Mouse (Mus musculus): ENCODE measurements around the gene Calb2. TPM values are rescaled to one million over a fixed set of nuclear protein-coding genes. Genes with fewer than 3 reads are reported as not detected.

Gene Calb2
- polyA plus RNA-seq, 1 experiment from 2014 or later, result 7.2 TPM

DNA sequence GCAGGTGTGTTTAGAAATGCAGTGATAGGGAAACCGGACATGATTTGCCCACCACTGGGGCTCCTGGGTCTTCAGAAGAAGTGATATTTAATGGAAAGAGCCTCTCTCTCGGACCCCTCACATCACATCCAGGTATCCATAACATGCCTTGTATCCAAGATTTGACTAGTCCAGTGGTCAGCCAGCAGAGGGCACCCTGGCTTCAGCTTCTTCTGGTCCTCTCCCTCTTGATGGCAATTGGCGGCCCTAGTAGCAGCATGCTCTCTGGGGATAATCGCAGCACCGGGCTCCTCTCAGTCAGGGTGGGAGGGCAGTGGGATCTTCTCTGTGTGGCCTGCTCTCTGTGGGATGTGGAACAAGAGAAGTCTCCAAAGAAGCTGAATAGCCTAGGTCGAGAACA is 48.3 kb downstream of the Calb2 start:
- 40% methylated on average over 6 of the region's 6 CpGs for WGBS
- no peak for ATAC-seq (ENCODE audit: low FRiP score, low read depth)
- H3K4me3 ChIP-seq, result no peak overlapping the region
- H3K9ac ChIP-seq (replicated peaks), result no peak overlapping the region
- no peaks in the 10 kb centered on the region for H3K4me1 ChIP-seq
- H3K4me2 ChIP-seq (replicated peaks), result no peak overlapping the region
- H3K27ac ChIP-seq (replicated peaks), result no peak overlapping the region
- 0 out of 2 replicates have a peak, but pooled peaks cover 3% of the 10 kb centered on the region for H3K27me3 ChIP-seq
- H3K36me3 ChIP-seq, result no peaks in the 10 kb centered on the region
- no peaks in the 10 kb centered on the region for H3K9me3 ChIP-seq

- Histone ChIP-seq H3K4me1 (no peaks in the 10 kb centered on the region), H3K4me3 (no peak within 1 kb of the TSS), H3K4me2 (replicated peaks) (no peak within 1 kb of the TSS), H3K27ac (replicated peaks) (no peak within 1 kb of the TSS), H3K27me3 (no peaks in the 10 kb centered on the region), H3K9ac (replicated peaks) (no peak within 1 kb of the TSS), H3K9me3 (no peaks in the 10 kb centered on the region), H3K36me3 (no peaks in the 10 kb centered on the region)
- no peak for ATAC-seq (ENCODE audit: low FRiP score, low read depth)
- WGBS, result 88% methylated on average over 3 of the region's 3 CpGs
Observed at GRCm38 (mm10) chr8:110102653-110103052, 65.4 kb downstream of the Calb2 start, which contains the start of gene Gm17720. Gm17720 (minus strand) TSS chr8:110102753.

- no peak overlapping the region for H3K27ac ChIP-seq (replicated peaks)
- no peaks in the 10 kb centered on the region for H3K4me1 ChIP-seq
- no peak overlapping the region for H3K4me3 ChIP-seq
- no peaks in the 10 kb centered on the region for H3K27me3 ChIP-seq
- H3K4me2 ChIP-seq (replicated peaks), result no peak overlapping the region
- no peaks in the 10 kb centered on the region for H3K36me3 ChIP-seq
- H3K9ac ChIP-seq (replicated peaks), result no peak overlapping the region
- 91% methylated on average over 15 of the region's 15 CpGs for WGBS
- no peak for ATAC-seq (ENCODE audit: low FRiP score, low read depth)
- H3K9me3 ChIP-seq, result no peaks in the 10 kb centered on the region
Observed at GRCm38 (mm10) chr8:110101676-110102075, 66.3 kb downstream of the Calb2 start.

DNA sequence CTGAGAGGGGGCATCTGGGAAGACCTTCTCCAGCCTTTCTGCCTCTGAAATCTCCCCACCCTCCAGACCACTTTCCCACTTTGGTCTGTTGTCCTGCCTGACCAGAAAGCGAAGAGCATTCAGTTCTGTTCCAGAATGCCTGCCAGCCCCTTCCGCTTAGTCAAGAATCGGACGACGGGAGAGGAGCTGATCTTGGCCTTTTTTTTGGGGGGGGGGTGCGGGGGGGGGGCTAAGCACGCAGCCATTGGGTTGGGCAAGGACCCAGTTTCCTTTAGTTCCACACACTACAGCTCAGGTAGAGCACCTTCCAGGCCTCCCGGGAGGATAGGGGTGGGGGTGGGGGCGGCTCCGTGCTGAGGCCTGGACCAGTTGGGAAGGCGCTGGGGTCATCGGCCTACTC is 67.1 kb downstream of the Calb2 start, which contains the start of gene Gm21964:
Gm21964 (plus strand) TSS at position 301 of the 400 bp plus-strand sequence.
- Histone ChIP-seq H3K4me3 (no peak within 1 kb of the TSS), H3K27me3 (no peaks in the 10 kb centered on the region), H3K4me1 (no peaks in the 10 kb centered on the region), H3K9me3 (no peaks in the 10 kb centered on the region), H3K27ac (replicated peaks) (no peak within 1 kb of the TSS), H3K4me2 (replicated peaks) (no peak within 1 kb of the TSS), H3K9ac (replicated peaks) (no peak within 1 kb of the TSS), H3K36me3 (no peaks in the 10 kb centered on the region)
- no peak for ATAC-seq (ENCODE audit: low FRiP score, low read depth)
- WGBS, result 89% methylated on average over 12 of the region's 12 CpGs

DNA sequence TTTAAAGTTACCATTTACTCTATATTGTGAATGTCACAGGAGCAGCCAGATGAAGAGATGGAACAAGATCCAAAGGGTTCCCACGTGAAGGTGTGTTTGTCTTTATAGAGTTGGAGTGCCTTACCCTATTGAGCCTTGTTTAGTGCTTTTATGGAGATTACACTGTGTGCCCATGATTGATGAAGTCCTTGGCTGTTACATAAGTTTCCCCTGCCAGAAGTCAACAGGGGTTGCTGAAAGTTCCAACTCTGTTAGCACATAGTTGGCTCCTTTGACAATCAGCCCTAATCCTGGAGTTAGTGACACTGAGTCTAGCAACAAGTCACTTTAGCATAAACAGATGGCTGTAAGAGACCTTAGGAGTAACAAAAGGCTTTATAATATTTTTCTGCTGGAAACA is 76.1 kb downstream of the Calb2 start:
- Histone ChIP-seq H3K36me3 (peaks cover 35% of the 10 kb centered on the region), H3K4me2 (replicated peaks) (no peak overlapping the region), H3K9ac (replicated peaks) (no peak overlapping the region), H3K4me1 (no peaks in the 10 kb centered on the region), H3K27ac (replicated peaks) (no peak overlapping the region), H3K4me3 (no peak overlapping the region), H3K9me3 (peaks cover 14% of the 10 kb centered on the region), H3K27me3 (no peaks in the 10 kb centered on the region)
- 62% methylated on average over 1 of the region's 1 CpGs for WGBS
- ATAC-seq (ENCODE audit: low FRiP score, low read depth), result no peak

Other genes with a start within 250 kb of the Calb2 start
- 0.68 and 1.0 TPM in 2 replicates for gene Marveld3, start 206.0 kb downstream of the Calb2 start, polyA plus RNA-seq (2016; fragmentation: Nextera tagmentation; extraction: Ambion mirVana)
- gene Tat, start 177.8 kb downstream of the Calb2 start, polyA plus RNA-seq (2016; fragmentation: Nextera tagmentation; extraction: Ambion mirVana), result not detected in 2 replicates
- not detected in 2 replicates for gene Chst4, start 128.5 kb downstream of the Calb2 start, polyA plus RNA-seq (2016; fragmentation: Nextera tagmentation; extraction: Ambion mirVana)
- gene Zfp612, start 88.5 kb downstream of the Calb2 start, polyA plus RNA-seq (2016; fragmentation: Nextera tagmentation; extraction: Ambion mirVana), result 13.6 and 15.5 TPM in 2 replicates
- not detected in 2 replicates for gene Gm21964, start 67.0 kb downstream of the Calb2 start, polyA plus RNA-seq (2016; fragmentation: Nextera tagmentation; extraction: Ambion mirVana)
- gene Gm17720, start 65.5 kb downstream of the Calb2 start, polyA plus RNA-seq (2016; fragmentation: Nextera tagmentation; extraction: Ambion mirVana), result not detected in 2 replicates
- gene Cmtr2, start 47.5 kb upstream of the Calb2 start, polyA plus RNA-seq (2016; fragmentation: Nextera tagmentation; extraction: Ambion mirVana), result 11.8 and 13.6 TPM in 2 replicates
- gene Hydin, start 98.8 kb upstream of the Calb2 start, polyA plus RNA-seq (2016; fragmentation: Nextera tagmentation; extraction: Ambion mirVana), result 0.03 and 0.05 TPM in 2 replicates

All from midbrain, embryonic 12.5 days (tissue).